ENCODE assay signal across 25 mouse cellular contexts in the genomic region with DNA sequence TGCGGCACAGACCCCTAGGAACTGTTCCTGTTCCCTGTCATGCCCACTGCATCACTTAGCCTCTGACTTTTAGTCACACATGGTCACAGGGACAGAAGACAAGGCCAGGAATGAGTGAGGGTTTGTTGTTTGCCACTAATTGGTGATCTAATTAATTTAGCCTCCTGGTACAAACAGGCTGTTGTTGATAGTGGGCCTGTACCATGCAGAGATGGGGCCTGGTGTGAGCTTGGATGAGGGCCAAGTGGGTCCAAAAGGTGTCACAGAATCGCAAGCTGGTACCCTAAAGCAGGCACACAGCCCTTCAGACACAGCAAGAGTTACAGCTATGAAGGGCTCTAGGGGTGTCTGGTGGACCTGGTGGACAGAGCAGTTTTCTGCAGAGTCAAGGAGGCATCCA.
"Had no signal": no experiment of that assay in that cellular context is flagged by ENCODE, and none has a peak within 500 bp of the region (broad histone marks: within the 10 kb centered on the region; RNA-seq: fewer than 3 reads in every experiment).

No protein-coding gene starts in this region.

- H3K9me3 ChIP-seq: heart, embryonic 10.5 days; heart, embryonic 13.5 days; heart, embryonic 15.5 days; hindbrain, embryonic 13.5 days; hindbrain, embryonic 15.5 days; kidney, embryonic 15.5 days; limb, embryonic 12.5 days had no signal

- H3K4me1 ChIP-seq: heart, embryonic 10.5 days; heart, embryonic 13.5 days; heart, embryonic 15.5 days; hindbrain, embryonic 15.5 days; kidney, embryonic 15.5 days had no signal

- H3K4me3 ChIP-seq: heart, embryonic 10.5 days; heart, embryonic 13.5 days; heart, embryonic 15.5 days; hindbrain, embryonic 13.5 days; hindbrain, embryonic 15.5 days; kidney, embryonic 15.5 days; limb, embryonic 12.5 days had no signal

- H3K36me3 ChIP-seq: heart, embryonic 10.5 days; heart, embryonic 13.5 days; heart, embryonic 15.5 days; hindbrain, embryonic 13.5 days; hindbrain, embryonic 15.5 days; kidney, embryonic 15.5 days; limb, embryonic 12.5 days had no signal

- H3K4me2 ChIP-seq: heart, embryonic 13.5 days; heart, embryonic 15.5 days; hindbrain, embryonic 13.5 days; hindbrain, embryonic 15.5 days; kidney, embryonic 15.5 days; limb, embryonic 12.5 days; liver, embryonic 11.5 days had no signal

- ATAC-seq: hindbrain, postnatal 0 days; intestine, embryonic 16.5 days had no signal

- H3K27ac ChIP-seq: heart, embryonic 10.5 days; heart, embryonic 13.5 days; heart, embryonic 15.5 days; hindbrain, embryonic 13.5 days; hindbrain, embryonic 15.5 days; hindbrain, postnatal 0 days; kidney, embryonic 15.5 days; kidney, postnatal 0 days; limb, embryonic 12.5 days had no signal

- DNase-seq: gastrocnemius, postnatal 14 days; gastrocnemius, postnatal 36 days; heart, adult 18-20 months; heart, postnatal 14 days; heart, postnatal 36 days; kidney, adult 11 months; kidney, adult 2 months; kidney, adult 9 months; kidney, postnatal 14 days; kidney, postnatal 36 days; layer of hippocampus, adult 9-11 months; layer of hippocampus, postnatal 36 days; left cerebral cortex, postnatal 4 days; liver had no signal

- H3K27me3 ChIP-seq: heart, embryonic 13.5 days; heart, embryonic 15.5 days; hindbrain, embryonic 15.5 days; kidney, embryonic 15.5 days; limb, embryonic 12.5 days had no signal

- H3K9ac ChIP-seq: heart, embryonic 13.5 days; heart, embryonic 15.5 days; hindbrain, embryonic 13.5 days; hindbrain, embryonic 15.5 days; kidney, embryonic 15.5 days; limb, embryonic 12.5 days had no signal
